Mouse (Mus musculus) CD4-positive helper T cell, adult 2 months (primary cell): ENCODE results near the gene Phka1.

Experiments
- DNase-seq: peaks from one replicate; pipeline ENCODE4 v3.0.0-alpha.2; 2012; ENCODE audit warnings: low read depth, missing footprints, low spot score

Phka1 gene

GRCm38 (mm10) chrX:102475555-102475954 is 168.5 kb downstream of the Phka1 start:
- no peak for DNase-seq
